Comparison of ENCODE assay signal across 16 mouse cellular contexts in the genomic region with DNA sequence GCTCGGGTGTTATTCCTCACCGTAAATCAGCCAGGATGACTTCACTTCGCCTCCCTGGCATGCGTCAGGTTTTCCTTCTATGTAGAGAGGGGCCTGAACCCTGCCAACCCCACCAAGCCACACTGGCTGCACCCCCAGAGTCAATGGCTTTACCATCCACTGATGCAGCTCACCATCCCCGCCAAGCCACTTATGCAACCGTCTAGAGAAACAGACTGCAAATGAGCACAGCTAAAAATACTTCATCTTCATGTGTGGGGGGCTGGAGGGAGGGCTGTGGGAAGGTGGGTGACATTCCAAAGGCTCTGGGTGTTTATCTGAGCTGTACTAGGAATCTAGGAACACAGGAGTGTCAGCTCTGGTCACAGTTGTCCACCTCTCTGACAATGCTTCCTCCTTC. TPM values are rescaled to one million over a fixed set of nuclear protein-coding genes. Genes with fewer than 3 reads are reported as not detected.
DNase-seq lines count a peak whose midpoint lies in the region; ATAC-seq and TF ChIP-seq lines count a peak whose summit lies in the region.
"Had no signal": no experiment of that assay in that cellular context is flagged by ENCODE, and none has a peak within 500 bp of the region (broad histone marks: within the 10 kb centered on the region; RNA-seq: fewer than 3 reads in every experiment).

No protein-coding gene starts in this region.

- intact Hi-C loops in left cerebral cortex, adult 2 months (cut with DNase I): loop anchor here (5.0 kb wide), 1 partner anchor 125 kb away; no protein-coding TSS in a partner anchor

- DNase-seq in heart, postnatal 4 days: no peak
- peak; percentile 51 to 68 for DNase-seq in frontal cortex, postnatal 36 days (ENCODE audit: low spot score in 2 of 2)
- peak; percentile 49 to 55 for DNase-seq in left cerebral cortex, adult 2 months (ENCODE audit: extremely low spot score in 1 of 2, low spot score in 2 of 2)
- peak; percentile 40 for DNase-seq in right cerebral cortex, postnatal 14 days
- DNase-seq in cerebellum, adult 9-10 months: no peak
- no peak for DNase-seq in embryonic facial prominence, embryonic 10.5 days (ENCODE audit: low spot score)
- DNase-seq in spleen, postnatal 4 days (ENCODE audit: low spot score in 2 of 2): no peak
- DNase-seq: adrenal gland, postnatal 25 days; cerebellum, adult 11 months had no signal

- H3K9ac ChIP-seq in heart, embryonic 15.5 days: no peak overlapping the region
- H3K9ac ChIP-seq: intestine, embryonic 15.5 days; liver, embryonic 15.5 days; neural tube, embryonic 15.5 days had no signal

- no peak for TF ChIP-seq CTCF in left cerebral cortex, adult 2 months (IDR thresholded peaks at IDR 0.05)

- H3K27me3 ChIP-seq in heart, embryonic 15.5 days: no peaks in the 10 kb centered on the region
- H3K27me3 ChIP-seq in embryonic facial prominence, embryonic 10.5 days (replicated peaks; ENCODE audit: low read depth, poor library complexity, severe bottlenecking): no peaks in the 10 kb centered on the region
- H3K27me3 ChIP-seq: CH12.LX; intestine, embryonic 15.5 days; liver, embryonic 15.5 days; neural tube, embryonic 15.5 days had no signal

- ATAC-seq in heart, embryonic 15.5 days (replicated peaks; ENCODE audit: insufficient number of reproducible peaks, insufficient read depth, low FRiP score, low read depth): no peak
- ATAC-seq: intestine, embryonic 15.5 days had no signal

- no peak overlapping the region for H3K27ac ChIP-seq in heart, embryonic 15.5 days
- peak overlapping the region; percentile 83 for H3K27ac ChIP-seq in left cerebral cortex, adult 2 months
- H3K27ac ChIP-seq in embryonic facial prominence, embryonic 10.5 days (replicated peaks): no peak overlapping the region
- H3K27ac ChIP-seq: intestine, embryonic 15.5 days; liver, embryonic 15.5 days; neural tube, embryonic 15.5 days; stomach, postnatal 0 days had no signal

- no peaks in the 10 kb centered on the region for H3K36me3 ChIP-seq in heart, embryonic 15.5 days
- H3K36me3 ChIP-seq in embryonic facial prominence, embryonic 10.5 days (replicated peaks): no peaks in the 10 kb centered on the region
- H3K36me3 ChIP-seq: intestine, embryonic 15.5 days; liver, embryonic 15.5 days; neural tube, embryonic 15.5 days had no signal

- no peaks in the 10 kb centered on the region for H3K9me3 ChIP-seq in heart, embryonic 15.5 days (replicated peaks)
- no peaks in the 10 kb centered on the region for H3K9me3 ChIP-seq in embryonic facial prominence, embryonic 10.5 days
- H3K9me3 ChIP-seq: intestine, embryonic 15.5 days; liver, embryonic 15.5 days; neural tube, embryonic 15.5 days had no signal

- H3K4me2 ChIP-seq in heart, embryonic 15.5 days: peak overlapping the region; percentile 4; the same call in 1 of the 2 replicates
- H3K4me2 ChIP-seq: intestine, embryonic 15.5 days; liver, embryonic 15.5 days; neural tube, embryonic 15.5 days had no signal

- no peak overlapping the region for H3K4me3 ChIP-seq in heart, embryonic 15.5 days
- H3K4me3 ChIP-seq in left cerebral cortex, adult 2 months: no peak overlapping the region
- no peak overlapping the region for H3K4me3 ChIP-seq in embryonic facial prominence, embryonic 10.5 days
- H3K4me3 ChIP-seq: intestine, embryonic 15.5 days; liver, embryonic 15.5 days; neural tube, embryonic 15.5 days had no signal

- WGBS in heart, embryonic 15.5 days: 59% methylated on average over 6 of the region's 6 CpGs
- 84% methylated on average over 6 of the region's 6 CpGs for WGBS in embryonic facial prominence, embryonic 10.5 days

- peaks cover 14% of the 10 kb centered on the region for H3K4me1 ChIP-seq in heart, embryonic 15.5 days (replicated peaks)
- peaks cover 6% of the 10 kb centered on the region; the same call in 1 of the 2 replicates for H3K4me1 ChIP-seq in embryonic facial prominence, embryonic 10.5 days
- H3K4me1 ChIP-seq: liver, embryonic 15.5 days; neural tube, embryonic 15.5 days had no signal

RNA-seq across cellular contexts. Expression of gene Itga11, which starts 45.2 kb away (rescaled TPM):
- 0.52 and 0.95 TPM in 2 replicates for polyA plus RNA-seq in heart, embryonic 15.5 days (2015; fragmentation: Nextera tagmentation; extraction: Ambion mirVana)
- total RNA-seq in heart, postnatal 4 days (2021): 1 to 10 TPM in 1 of 2 experiments, under 1 TPM in 1; 0.98 to 1.1 TPM
- 1 to 10 TPM; 3.6 to 4.0 TPM for total RNA-seq in left cerebral cortex, adult 2 months (2021)
- polyA plus RNA-seq in embryonic facial prominence, embryonic 10.5 days (2016; fragmentation: Nextera tagmentation; extraction: Ambion mirVana): 2.0 and 2.2 TPM in 2 replicates
- total RNA-seq: granulocyte monocyte progenitor cell, adult 5-6 weeks had no signal

Comparison
In these comparisons a context has a peak if more than half of its experiments do, and no peak if none do; other contexts are left out.
1. DNase-seq: peak in frontal cortex, postnatal 36 days (2 of 2), left cerebral cortex, adult 2 months (2 of 2) and right cerebral cortex, postnatal 14 days (single experiment); none in heart, postnatal 4 days (single experiment), cerebellum, adult 9-10 months (single experiment), embryonic facial prominence, embryonic 10.5 days (single experiment) and spleen, postnatal 4 days (0 of 2).